Mouse (Mus musculus): ENCODE data around the gene Olfr1380.
"Not testable (repeated sequence)": the region's sequence is repeated elsewhere in the genome, so short reads cannot be mapped to it uniquely, and the experiment has no call there.

- not testable (repeated sequence) for TF ChIP-seq CTCF (IDR thresholded peaks at IDR 0.05; ENCODE audit: low read depth, low read length); POLR2A (IDR thresholded peaks at IDR 0.05; ENCODE audit: borderline replicate concordance, low read depth, low read length)
Measured at GRCm38 (mm10) chr11:49554033-49554432, 2.6 kb upstream of the Olfr1380 start.
